Mouse (Mus musculus): ENCODE data around the gene Tcf7l2.

Gene Tcf7l2

GRCm38 (mm10) chr19:55761086-55761485 lies 19.5 kb downstream of the Tcf7l2 start:
- no peak for DNase-seq

- DNase-seq: no peak
These were observed 20.6 kb downstream of the Tcf7l2 start for GRCm38 (mm10) chr19:55762187-55762586.

- no peak for DNase-seq
These were observed 24.2 kb downstream of the Tcf7l2 start for GRCm38 (mm10) chr19:55765814-55766213.

GRCm38 (mm10) chr19:55767104-55767503 lies 25.5 kb downstream of the Tcf7l2 start:
- DNase-seq: no peak

GRCm38 (mm10) chr19:55767579-55767978 lies 26.0 kb downstream of the Tcf7l2 start:
- no peak for DNase-seq

GRCm38 (mm10) chr19:55768246-55768645 lies 26.6 kb downstream of the Tcf7l2 start:
- no peak for DNase-seq

GRCm38 (mm10) chr19:55768889-55769288 lies 27.3 kb downstream of the Tcf7l2 start:
- DNase-seq: peak; percentile 92

GRCm38 (mm10) chr19:55774334-55774733 lies 32.7 kb downstream of the Tcf7l2 start:
- peak; percentile 90 for DNase-seq

GRCm38 (mm10) chr19:55774824-55775223 lies 33.2 kb downstream of the Tcf7l2 start:
- DNase-seq: peak; percentile 93

- peak; percentile 89 for DNase-seq
These were observed 38.3 kb downstream of the Tcf7l2 start for GRCm38 (mm10) chr19:55779871-55780270.

GRCm38 (mm10) chr19:55781087-55781486 lies 39.5 kb downstream of the Tcf7l2 start:
- DNase-seq: no peak

- peak; percentile 96 for DNase-seq
These were observed 40.1 kb downstream of the Tcf7l2 start for GRCm38 (mm10) chr19:55781681-55782080.

- no peak for DNase-seq
These were observed 43.3 kb downstream of the Tcf7l2 start for GRCm38 (mm10) chr19:55784796-55785418.

GRCm38 (mm10) chr19:55787420-55787819 lies 45.8 kb downstream of the Tcf7l2 start:
- no peak for DNase-seq

GRCm38 (mm10) chr19:55788285-55788904 lies 46.8 kb downstream of the Tcf7l2 start:
- DNase-seq: no peak

- peak; percentile 93 for DNase-seq
These were observed 47.3 kb downstream of the Tcf7l2 start for GRCm38 (mm10) chr19:55788905-55789295.

- DNase-seq: no peak
These were observed 48.2 kb downstream of the Tcf7l2 start for GRCm38 (mm10) chr19:55789838-55790237.

GRCm38 (mm10) chr19:55791293-55791692 lies 49.7 kb downstream of the Tcf7l2 start:
- peak; percentile 92 for DNase-seq

- DNase-seq: peak; percentile 89
These were observed 50.3 kb downstream of the Tcf7l2 start for GRCm38 (mm10) chr19:55791886-55792285.

- DNase-seq: no peak
These were observed 51.0 kb downstream of the Tcf7l2 start for GRCm38 (mm10) chr19:55792571-55792970.

- DNase-seq: no peak
These were observed 51.4 kb downstream of the Tcf7l2 start for GRCm38 (mm10) chr19:55793029-55793428.

- peak; percentile 92 for DNase-seq
These were observed 52.8 kb downstream of the Tcf7l2 start for GRCm38 (mm10) chr19:55794194-55794945.

- DNase-seq: no peak
These were observed 53.3 kb downstream of the Tcf7l2 start for GRCm38 (mm10) chr19:55794946-55795340.

- no peak for DNase-seq
These were observed 53.7 kb downstream of the Tcf7l2 start for GRCm38 (mm10) chr19:55795349-55795748.

Measured in heart, adult 11 months (tissue).